Mouse (Mus musculus) kidney, postnatal 4 days (tissue): ENCODE data around the gene Elmo2.
A peak's percentile ranks its signal among the peaks of the same experiment; 100 is the strongest.

Source experiments
- DNase-seq, 2 experiments: peaks; one replicate each; pipeline ENCODE4 v3.0.0; 2021; ENCODE audit warnings: mixed read lengths in 2 of 2

Gene Elmo2

DNA sequence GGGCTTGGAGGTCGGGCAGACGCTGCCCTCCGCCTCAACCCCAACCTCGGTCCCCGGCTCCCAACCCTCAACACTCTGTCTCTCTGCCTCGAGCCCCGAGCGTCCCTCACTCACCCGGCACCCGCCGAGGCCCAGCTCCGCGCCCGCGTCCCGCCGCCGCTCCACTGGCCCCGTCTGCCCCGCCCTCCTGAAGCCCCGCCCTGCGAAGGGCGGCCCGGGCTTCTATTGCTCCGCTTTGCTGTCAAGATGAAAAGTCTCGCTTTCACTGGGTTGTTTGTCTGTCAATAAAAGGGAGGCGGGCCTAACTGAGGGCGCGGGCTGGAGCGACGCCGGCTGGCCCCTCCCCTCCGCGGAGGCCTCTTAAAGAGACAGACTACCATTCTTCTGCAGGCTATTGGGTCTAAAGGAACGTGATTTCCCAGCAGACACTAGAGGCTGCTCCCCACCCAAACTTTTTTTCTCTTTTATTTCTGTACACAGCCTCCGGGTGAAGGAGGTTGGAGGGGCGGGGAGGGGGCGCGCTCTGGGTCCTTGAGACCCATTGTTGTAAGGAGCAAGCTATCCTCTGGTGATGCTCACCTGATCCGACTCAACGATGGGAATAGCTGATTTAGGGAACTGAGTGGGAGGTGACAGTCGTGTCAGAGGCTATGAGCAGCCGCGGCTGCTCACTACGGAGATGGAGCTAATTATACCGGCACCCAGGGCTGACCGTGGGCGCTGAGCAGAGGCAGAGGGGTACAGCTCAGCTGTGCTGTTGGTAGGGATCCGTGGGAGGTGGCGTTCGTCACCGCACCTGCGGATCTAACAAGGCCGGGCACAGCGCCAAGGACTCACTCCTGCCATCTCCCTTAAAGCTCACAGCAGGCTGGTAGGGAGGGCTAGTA, at the start of gene Elmo2:
Elmo2 (minus strand) TSS at position 176 of the 887 bp plus-strand sequence.
- peak; percentile 96 to 98 for DNase-seq

DNA sequence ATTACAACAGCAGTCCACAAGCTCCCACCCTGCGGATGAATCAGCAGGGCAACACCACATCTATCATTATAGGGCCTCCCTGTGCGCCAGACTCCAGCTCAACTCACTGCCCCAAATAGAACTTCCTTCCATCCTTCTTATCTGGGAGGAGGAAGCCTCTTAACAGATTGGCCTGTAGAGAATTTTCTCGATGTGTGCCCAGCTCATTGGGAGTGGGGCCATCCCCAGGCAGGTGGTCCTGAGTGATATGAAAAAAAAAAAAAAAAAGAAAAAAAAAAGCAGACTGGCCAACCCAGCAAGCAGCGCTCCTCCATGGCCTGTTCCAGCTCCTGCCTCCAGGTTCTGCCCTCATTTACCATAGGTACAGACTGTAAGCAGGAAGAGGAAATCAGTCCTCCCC, 49.7 kb upstream of the Elmo2 start:
- no peak for DNase-seq

DNA sequence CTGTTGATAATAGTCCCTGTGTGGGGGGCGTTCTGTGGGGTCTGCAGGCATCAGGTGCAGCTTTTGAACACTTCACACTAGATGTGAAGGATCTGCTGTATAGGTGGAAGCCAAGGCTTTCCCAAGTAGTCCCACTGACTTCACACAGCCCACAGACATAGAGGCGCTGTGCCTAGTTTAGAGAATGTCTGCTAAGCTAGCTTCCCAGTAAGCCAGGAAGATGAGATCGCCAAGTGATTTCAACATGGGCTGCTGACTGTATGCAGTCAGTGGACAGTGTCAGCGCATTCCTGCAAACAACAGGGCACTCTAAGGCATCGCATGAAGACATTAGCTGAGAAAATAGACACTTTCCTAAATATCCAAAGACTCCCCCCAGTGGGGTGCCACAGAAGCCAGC, 49.2 kb upstream of the Elmo2 start:
- DNase-seq: no peak

DNA sequence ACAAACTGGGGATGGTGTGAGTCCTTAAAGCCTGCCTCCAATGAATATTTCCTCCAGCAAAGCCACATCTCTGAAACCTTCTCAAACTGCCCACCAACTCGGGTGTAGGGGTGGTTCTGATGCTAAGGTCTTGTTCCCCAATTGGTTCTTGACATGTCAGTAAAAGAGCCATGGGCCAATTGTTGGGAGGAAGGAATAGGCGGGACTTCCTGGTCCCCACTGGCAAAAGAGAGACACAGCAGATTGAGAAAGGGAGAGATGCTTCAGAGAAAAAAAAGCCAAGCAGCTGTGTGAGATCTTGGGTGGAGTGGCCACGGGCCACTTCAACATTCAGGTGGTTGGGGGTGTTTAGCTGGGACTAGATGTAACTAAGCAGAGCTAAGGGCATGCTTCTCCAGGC, 44.8 kb upstream of the Elmo2 start:
- no peak for DNase-seq

DNA sequence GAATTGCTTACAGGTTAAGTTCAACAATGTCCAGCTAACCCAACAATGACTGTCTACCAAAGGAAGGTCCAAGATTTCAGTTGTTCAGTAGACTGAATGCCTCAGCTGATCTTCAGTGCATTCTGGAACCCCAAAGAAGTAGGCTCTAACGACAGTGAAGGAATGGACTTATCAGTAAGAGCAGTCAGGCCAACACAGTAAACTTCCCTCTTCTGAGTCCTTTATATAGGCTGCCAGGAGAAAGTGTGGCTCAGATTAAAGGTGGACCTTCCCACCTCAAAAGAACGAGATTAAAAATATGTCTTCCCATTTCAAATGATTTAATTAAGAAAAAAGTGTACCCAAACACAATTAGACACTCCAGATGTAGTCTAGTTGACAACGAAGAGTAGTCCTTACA, 44.1 kb upstream of the Elmo2 start:
- no peak for DNase-seq

DNA sequence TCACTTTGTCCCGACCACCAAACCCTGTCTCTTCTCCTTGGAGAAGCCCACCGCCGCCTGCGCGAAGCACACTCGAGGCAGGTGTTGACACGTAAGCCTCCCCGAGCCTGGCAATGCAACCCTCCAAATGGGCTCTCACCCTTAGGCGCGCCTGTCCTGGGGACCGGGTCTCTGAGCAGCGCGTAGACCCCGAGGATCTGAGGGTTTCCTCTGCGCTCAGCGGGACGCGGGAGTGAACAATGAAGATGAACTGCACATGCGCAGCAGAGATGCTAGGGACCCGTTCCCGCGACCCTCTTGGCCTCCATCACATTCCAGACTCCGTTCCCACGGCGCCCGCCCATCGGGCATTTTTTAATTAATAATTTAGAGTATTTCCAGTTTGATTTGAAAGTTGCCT, 42.2 kb upstream of the Elmo2 start, which contains the start of gene Zfp663:
Zfp663 (minus strand) TSS at position 234 of the 400 bp plus-strand sequence.
- DNase-seq: no peak

DNA sequence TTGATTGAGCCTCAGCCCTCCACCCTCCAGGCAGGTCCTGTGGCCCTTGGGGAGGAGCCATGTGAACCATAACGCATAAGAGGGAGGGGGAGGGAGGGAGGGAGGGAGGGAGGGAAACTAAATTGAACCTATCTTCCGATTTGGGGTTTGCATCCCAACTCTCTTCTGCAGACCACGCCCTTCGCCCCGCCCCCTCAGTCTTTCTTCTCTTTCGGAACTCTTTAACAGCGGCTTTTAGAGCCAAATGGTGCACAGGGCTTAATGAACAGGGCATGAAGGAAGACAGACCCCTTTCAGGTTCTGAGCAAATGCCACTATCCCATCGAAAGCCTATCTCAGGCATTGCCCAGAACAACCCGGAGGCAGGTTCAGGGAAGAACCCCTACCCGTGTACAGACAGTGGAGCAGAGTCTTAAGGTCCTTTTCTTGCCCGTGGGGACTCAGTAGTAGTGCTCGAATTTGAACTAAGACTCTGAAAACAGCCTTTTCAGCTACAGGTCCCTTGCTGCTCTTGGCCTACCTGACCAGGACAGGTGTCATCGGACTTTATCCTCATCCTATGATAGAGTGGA, 41.7 kb upstream of the Elmo2 start:
- peak; percentile 66 to 67 for DNase-seq

DNA sequence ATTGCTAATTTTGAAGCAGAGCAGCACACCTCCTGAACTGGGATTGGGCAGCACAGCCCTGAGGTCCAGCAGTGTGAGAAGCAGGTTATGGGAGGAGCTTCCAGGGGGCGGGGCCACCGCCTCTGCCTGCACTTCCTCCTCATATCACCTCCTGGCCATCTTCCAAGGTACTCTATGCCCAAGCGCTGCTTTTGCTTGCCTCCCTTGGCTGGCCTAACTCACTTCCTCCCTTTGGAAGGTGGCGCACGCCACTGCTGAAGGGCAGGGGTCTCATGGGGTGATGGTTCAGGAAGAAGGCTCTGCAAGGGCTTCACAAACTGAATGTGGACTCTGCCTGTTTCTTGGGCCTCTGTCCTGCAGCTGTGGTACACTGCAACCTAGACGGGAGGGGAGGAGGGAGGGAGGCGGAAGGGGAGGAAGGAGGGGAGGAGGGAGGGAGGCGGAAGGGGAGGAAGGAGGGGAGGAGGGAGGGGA, 40.8 kb upstream of the Elmo2 start:
- DNase-seq: peak; percentile 73 to 84

DNA sequence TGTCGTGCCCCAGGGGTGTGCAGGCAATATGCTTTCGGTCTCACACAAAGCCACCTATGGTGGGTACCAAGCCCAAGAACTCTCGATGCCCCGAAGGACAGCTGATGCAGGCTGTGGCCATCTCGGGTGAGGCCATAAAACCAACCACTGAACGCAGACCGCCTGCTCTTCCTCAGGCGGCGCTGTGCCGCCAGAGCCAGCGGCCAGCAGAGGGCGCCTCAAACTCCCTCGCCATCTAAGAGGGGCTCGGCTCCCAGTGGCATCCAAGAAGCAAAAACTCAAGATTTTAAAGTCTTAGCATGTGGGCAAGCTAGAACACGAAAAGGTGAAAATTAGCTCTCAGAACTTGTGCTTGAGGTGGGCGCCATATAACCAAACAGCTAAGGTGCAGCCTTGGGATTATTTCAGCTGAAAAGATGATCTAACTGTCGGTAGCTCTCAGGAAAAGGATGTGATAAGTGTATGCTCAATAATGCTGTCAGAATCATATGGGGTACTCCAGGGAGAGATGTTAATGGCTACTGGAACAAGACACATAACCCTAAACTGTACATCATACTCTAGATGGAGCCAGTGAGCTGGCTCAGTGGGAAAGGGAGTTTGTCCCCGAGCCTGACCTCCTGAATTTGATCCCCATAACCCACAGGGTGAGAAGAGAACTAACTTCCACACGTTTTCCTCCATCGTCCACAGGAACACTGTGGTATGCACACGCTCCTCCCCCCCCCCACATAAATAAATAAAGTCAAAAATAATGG, 38.2 kb upstream of the Elmo2 start:
- peak; percentile 84 for DNase-seq

DNA sequence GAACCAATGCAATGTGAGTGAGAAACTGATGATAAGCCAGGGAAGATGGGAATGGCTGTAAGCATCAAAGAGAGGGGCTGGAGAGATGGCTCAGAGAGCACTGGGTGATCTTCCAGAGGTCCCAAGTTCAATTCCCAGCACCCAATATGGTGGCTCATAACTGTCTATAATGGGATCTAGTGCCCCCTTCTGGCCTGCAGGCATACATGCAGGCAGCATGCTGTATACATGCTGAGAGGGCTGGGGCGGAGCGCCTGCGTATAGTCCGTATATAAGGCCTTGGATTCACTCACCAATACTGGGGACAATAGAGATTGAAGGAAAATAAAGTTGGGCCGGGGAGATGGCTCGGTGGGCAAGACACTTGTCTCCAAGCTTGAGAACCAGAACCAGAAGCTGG, 37.0 kb upstream of the Elmo2 start:
- DNase-seq: no peak

DNA sequence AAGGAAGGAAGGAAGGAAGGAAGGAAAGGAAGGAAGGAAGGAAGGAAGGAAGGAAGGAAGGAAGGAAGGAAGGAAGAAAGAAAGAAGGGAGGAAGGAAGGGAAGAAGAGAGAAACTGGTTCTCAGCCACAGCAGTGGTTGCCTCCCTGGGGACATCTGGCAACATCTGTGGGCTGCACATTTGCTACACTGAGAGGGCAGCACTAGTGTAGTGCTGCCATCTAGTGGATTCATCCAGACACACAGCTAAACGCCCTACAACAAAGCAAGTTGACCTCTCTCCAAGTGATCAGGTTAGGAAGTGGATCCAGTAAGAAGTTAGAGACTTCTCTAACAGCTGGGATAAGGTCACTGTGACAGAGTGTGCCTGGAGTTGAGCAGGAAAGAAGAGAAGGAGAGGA, 34.6 kb upstream of the Elmo2 start:
- DNase-seq: peak; percentile 71 to 80

DNA sequence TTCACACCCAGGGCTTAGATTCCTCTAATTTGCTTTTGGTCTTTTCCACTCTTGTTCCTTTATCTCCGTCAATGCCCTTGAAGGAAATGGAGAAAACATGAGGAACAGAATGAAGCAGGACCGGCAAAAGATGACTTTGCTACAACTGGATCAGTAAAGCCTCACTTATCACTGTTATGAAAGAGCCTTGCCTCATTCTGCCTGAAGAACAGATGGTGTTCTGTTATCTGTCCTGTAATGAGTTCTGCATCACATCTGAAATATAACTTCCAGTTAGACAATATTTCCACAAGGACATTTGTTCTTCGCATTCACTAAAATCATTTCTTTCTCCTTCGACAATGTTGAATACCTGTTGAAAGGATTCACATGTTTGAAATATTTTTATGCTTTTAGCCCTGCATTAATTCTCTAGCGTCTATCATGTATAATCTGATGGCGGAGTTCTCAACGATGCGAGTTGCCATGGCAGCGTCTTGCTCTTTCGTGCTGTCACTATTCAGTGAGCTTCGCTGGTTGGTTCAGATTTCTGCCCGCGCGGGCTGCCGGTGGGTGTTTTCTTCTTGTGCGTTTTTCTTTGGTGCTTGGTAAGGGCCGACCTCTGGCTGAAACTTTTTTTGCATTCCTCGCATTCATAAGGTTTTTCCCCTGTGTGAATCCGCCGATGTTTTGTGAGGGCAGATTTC, 25.7 kb upstream of the Elmo2 start:
- DNase-seq: no peak

DNA sequence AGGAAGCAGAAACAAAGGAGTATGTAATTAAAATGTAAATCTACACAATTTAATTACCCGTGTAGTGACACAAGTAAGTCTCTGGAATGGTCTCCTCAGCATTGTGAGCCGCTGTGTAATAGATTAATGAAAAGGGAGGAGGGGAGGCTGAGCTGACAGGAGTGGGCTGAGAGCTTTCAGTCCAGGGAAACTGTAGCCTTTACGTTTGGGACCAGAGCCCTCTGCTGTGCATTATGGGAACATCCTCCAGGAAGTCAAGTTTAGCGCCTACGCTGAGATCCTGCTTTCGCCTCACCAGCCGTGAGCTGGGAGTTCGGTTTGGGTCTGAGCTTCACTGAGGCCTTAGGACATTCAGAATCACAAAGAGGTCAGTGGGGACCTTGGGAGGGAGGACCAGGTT, 23.2 kb upstream of the Elmo2 start:
- peak; percentile 55 to 70 for DNase-seq

DNA sequence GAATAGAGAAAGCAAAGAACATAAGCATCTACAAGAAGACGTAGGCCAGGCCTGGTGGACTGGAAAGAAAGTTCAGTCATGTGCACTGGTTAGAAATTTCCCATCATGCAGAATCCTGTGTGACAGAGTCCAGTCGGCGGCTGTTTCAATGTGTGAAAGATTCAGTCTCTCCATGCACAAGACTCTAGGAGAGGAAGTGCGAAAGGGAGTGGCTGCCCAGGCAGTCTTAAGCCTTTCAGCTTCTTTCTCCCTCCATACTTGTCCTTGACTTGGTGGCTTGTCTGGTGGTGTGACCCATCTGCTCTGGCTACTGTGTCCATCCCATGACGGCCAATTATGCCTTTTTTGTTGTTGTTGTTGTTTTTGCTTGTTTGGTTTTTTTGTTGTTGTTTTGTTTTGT, 19.9 kb upstream of the Elmo2 start:
- DNase-seq: no peak

DNA sequence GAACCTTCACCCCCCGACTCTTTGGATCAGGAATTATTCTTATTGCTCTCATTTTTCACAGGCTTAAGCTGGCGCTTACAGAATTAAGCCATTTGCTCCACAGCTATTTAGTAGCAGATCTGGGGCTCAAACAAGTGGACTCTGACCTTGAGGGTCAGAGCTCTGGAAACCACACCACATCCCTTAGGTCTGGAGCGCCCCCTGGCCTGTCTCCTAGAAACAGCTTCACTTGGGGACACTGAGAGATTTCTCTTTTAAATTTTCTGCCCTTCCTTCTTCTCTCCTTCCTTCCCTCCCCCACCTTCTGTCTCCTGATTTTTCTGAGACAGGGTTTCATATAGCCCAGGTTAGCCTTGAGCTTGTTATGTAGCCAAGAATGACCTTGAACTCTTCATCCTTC, 10.9 kb upstream of the Elmo2 start:
- DNase-seq: peak; percentile 84 to 87

DNA sequence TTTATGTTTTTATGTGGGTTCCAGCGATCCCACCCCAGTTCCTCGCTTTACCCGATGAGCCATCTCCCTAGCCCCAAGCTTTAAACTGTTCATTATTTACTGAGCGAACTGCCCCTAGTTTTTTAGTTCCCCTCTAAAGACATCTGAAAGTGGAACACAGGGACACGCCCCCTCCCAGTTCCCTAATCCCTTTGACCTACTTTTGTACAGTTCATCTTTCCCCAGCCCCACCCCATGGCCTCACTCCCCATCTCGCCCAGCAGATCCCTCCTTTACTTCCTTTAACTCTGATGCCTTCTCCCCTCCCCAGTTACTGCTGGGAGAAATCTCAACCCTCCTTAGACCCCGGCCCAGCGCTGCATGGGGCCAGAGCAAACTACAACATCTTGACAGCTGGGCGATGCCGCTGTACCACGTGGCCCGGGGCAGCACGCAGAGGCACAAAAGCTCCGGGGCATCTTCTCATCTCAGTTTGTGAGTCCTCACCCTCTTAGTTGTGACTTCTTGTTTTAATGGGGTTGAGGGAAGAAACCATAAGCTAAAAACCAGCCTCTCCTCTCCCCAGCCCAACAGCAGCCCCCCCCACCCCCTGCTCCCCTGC, 6.4 kb upstream of the Elmo2 start:
- DNase-seq: no peak

DNA sequence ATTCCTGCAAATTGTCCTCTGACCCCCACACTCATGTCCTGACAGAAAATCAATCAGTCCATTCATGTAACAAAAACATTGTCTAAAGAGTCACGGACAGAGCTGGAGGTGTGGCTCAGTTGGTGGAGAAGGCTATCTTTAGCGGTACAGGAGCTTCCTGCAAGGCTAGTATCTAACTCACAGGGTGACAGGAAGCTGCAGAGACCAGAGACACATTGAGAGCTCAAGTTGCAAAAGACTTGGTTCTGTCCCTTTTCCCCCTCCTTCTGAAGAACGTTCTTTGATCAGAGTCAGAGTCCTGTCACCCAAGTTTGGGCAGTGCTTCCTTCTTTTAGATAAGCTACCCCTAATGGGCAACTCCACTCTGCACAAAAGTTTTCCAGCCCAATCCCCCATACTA, 3.4 kb upstream of the Elmo2 start:
- DNase-seq: no peak

DNA sequence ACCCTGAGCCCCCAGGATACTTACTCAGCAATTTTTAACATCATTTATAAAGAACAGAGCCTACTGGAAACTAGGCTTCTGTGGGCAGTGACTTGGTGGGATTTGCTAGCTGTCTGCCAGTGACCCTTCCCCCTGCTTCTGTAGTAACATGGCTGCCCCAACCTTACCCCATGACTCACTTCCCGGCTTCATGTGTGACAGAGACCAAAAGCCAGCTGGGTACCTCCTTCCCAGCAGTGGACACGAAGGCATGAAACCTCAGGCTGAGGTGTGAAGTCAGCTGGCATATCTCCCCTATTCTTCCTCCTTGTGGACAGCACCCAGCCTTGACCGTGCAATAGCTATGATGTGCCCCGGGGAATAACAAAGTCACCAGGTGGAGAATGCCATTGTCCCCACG, 2.5 kb upstream of the Elmo2 start:
- DNase-seq: no peak

DNA sequence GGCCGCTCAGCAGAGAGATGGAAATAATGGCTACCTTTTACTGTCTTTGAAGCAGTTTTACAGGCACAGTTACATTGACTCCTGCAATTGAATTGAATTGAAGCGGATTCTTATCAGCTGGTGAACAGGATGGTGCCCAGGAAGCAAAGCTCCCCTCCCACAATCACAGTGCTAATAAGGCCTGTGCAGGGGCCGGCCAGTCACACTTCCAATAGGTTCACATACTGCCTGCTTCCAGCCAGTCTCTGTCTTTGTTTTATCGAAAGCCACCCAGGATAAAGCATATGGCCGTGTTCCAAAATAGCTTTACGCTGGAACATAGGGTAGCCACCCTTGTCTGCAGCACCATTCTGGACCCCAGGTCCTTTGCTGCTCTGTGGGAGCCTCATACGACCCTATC, 1.1 kb upstream of the Elmo2 start:
- DNase-seq: no peak

DNA sequence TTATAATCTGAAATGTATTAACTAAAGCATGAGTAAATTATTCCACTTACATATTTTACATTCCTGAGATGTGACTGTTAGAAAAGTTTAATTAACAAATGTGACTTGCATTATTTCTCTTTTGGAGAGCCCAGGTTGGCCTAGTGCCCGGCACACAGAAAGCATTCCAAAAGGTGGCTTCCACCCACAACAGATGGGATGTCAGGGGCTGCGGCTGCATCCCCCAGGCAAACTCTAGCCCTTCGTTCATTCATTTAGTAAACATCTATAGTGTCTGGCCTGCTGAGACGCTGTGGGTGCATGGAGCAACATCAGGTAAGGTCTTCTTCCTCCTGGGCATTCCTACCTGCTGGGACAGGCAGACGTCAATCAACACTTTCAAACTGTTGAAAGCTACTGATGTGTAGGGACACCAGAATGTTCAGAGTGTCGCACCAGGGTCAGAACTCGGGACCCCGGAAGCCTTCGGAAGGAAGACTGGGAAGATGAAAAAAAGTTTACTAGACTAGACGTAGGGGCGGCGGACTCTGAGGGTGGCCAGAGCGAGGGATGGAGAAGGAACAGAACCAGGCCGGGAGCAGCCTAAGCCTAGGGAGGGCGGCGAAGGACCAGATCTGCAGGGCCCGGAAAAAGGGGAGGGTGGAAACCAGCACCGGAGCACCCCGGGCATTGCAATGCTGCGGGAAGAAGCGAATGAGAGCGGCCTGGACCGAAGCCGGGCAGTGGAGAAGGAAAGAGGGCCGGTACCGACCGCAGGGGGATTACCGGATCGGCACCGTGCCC, 567 bp downstream of the Elmo2 start:
- peak; percentile 48 to 59 for DNase-seq

DNA sequence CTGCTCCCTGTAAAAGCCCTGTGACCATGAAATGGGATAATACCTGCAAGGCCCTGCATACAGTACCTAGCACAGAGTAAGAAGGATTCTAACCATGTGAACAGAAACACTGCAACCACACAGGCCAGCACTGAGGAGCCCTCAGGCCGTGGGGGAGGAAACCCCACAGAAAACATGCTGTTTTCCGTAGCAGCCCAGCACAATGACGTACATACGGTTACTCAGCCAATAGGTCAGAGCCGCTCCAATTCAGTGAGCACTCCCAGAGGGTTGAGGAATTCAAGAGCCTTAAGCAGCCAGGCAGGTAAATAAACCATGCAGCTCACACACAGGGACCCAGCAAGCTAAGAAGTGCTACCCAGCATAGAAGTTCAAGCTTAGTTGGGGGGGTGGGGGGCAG, 2.4 kb downstream of the Elmo2 start:
- DNase-seq: peak; percentile 57 to 68

DNA sequence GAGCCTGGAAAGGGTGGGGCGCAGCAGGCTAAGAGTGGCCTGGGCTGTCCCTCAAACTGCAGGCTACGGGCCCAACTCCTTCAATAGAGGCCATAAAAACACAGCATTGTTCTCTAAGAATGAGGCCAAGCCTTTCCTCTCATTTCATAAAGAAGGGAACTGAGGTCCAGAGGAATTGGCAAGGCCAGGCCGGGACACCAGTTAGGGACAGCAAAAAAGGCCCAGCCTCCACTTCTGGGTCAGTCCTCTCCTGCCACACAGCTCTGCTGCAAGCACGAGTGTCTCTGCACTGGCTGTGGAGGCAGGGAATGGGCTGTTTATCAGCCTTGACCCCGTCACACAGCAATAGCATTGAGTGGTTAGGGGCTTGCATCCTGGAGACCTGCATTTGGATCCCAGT, 2.8 kb downstream of the Elmo2 start:
- DNase-seq: no peak
